Mouse (Mus musculus) midbrain, embryonic 13.5 days (tissue): ENCODE data around the gene Olfr1352. TPM values are rescaled to one million over a fixed set of nuclear protein-coding genes. Genes with fewer than 3 reads are reported as not detected.
"Not testable (repeated sequence)": the region's sequence is repeated elsewhere in the genome, so short reads cannot be mapped to it uniquely, and the experiment has no call there.

ENCODE experiments used
- ATAC-seq: fragments of 200-750 bp; cut with Nextera tagmentation; 2 replicates; pipeline ENCODE4 v1.8.0; 2017; ENCODE audit warnings: mild to moderate bottlenecking, moderate TSS enrichment, moderate library complexity
- H3K27ac ChIP-seq: fragments of 300-500 bp; sonication (generic); 2 replicates; pipeline ENCODE4 v1.5.1; 2015; ENCODE audit warnings: inconsistent platforms, mild to moderate bottlenecking, moderate library complexity
- H3K27me3 ChIP-seq: fragments of 300-500 bp; sonication (generic); 2 replicates; pipeline ENCODE4 v1.6.1; 2015; ENCODE audit warnings: mild to moderate bottlenecking, inconsistent platforms
- H3K36me3 ChIP-seq: fragments of 300-500 bp; sonication (generic); 2 replicates; pipeline ENCODE4 v1.6.1; 2015; ENCODE audit warnings: mild to moderate bottlenecking, inconsistent platforms
- H3K4me1 ChIP-seq: fragments of 300-500 bp; sonication (generic); replicated peaks from 2 replicates; pipeline ENCODE4 v1.6.1; 2015; ENCODE audit warnings: inconsistent platforms
- H3K4me2 ChIP-seq: fragments of 300-500 bp; sonication (generic); replicated peaks from 2 replicates; pipeline ENCODE4 v1.6.1; 2015; ENCODE audit warnings: moderate library complexity, mild to moderate bottlenecking, inconsistent platforms
- H3K4me3 ChIP-seq: fragments of 300-500 bp; sonication (generic); replicated peaks from 2 replicates; pipeline ENCODE4 v1.5.1; 2015; ENCODE audit warnings: mild to moderate bottlenecking, inconsistent platforms
- H3K9ac ChIP-seq: fragments of 300-500 bp; sonication (generic); replicated peaks from 2 replicates; pipeline ENCODE4 v1.6.1; 2015; ENCODE audit warnings: mild to moderate bottlenecking, inconsistent platforms
- H3K9me3 ChIP-seq: fragments of 300-500 bp; sonication (generic); 2 replicates; pipeline ENCODE4 v1.6.1; 2016; ENCODE audit warnings: mild to moderate bottlenecking, inconsistent platforms
- WGBS: fragments of 180-500 bp; shearing (Covaris S2); methylation state at CpG from one replicate; pipeline ENCODE4 v1.1.7; 2015; 5-methylcytosine and 5-hydroxymethylcytosine counted together
- polyA plus RNA-seq: library from polyadenylated mRNA; unstranded; fragments of >200 nt; fragmentation: Nextera tagmentation; extraction: Ambion mirVana; gene quantifications from 2 replicates; pipeline ENCODE4 v1.2.1, GENCODE M21; 2015

The Olfr1352 gene
- polyA plus RNA-seq, result not detected in 2 replicates

- ATAC-seq, result no peak
- Histone ChIP-seq H3K9ac (no peak within 1 kb of the TSS), H3K36me3 (no peaks in the 10 kb centered on the region), H3K4me2 (no peak within 1 kb of the TSS), H3K27ac (no peak within 1 kb of the TSS), H3K27me3 (no peaks in the 10 kb centered on the region), H3K4me3 (no peak within 1 kb of the TSS), H3K4me1 (no peaks in the 10 kb centered on the region), H3K9me3 (no peaks in the 10 kb centered on the region)
Measured at GRCm38 (mm10) chr10:78980750-78981149, at the start of gene Olfr1352. TSS of gene Olfr1352 (plus strand) at chr10:78981050.

- H3K9ac ChIP-seq, ATAC-seq, H3K36me3 ChIP-seq, H3K4me2 ChIP-seq, H3K4me3 ChIP-seq, H3K27ac ChIP-seq, H3K9me3 ChIP-seq, H3K4me1 ChIP-seq, H3K27me3 ChIP-seq: not testable (repeated sequence)
- 90% methylated on average over 1 of the region's 1 CpGs for WGBS
Measured at GRCm38 (mm10) chr10:78950336-78950735, 30.5 kb upstream of the Olfr1352 start, which contains the start of gene Olfr8. TSS of gene Olfr8 (plus strand) at chr10:78950636.

- not testable (repeated sequence) for H3K4me2 ChIP-seq, H3K9ac ChIP-seq, ATAC-seq, H3K4me3 ChIP-seq, H3K27me3 ChIP-seq, H3K36me3 ChIP-seq, H3K27ac ChIP-seq, H3K9me3 ChIP-seq, H3K4me1 ChIP-seq
Measured at GRCm38 (mm10) chr10:78963009-78963408, 17.8 kb upstream of the Olfr1352 start, which contains the start of gene Olfr1353. TSS of gene Olfr1353 (plus strand) at chr10:78963309.

GRCm38 (mm10) chr10:79012172-79012571 is 31.3 kb downstream of the Olfr1352 start, which contains the start of gene Olfr1351:
TSS of gene Olfr1351 (plus strand) at chr10:79012472.
- no peak for ATAC-seq
- Histone ChIP-seq H3K4me2 (no peak within 1 kb of the TSS), H3K9ac (no peak within 1 kb of the TSS), H3K36me3 (no peaks in the 10 kb centered on the region), H3K9me3 (no peaks in the 10 kb centered on the region), H3K4me1 (no peaks in the 10 kb centered on the region), H3K27ac (no peak within 1 kb of the TSS), H3K4me3 (no peak within 1 kb of the TSS), H3K27me3 (no peaks in the 10 kb centered on the region)
- WGBS, result 70% methylated on average over 1 of the region's 1 CpGs

- H3K9me3 ChIP-seq, result peaks cover 5% of the 10 kb centered on the region; the same call in 1 of the 2 replicates
- no peaks in the 10 kb centered on the region for H3K27me3 ChIP-seq
- H3K9ac ChIP-seq, result no peak within 1 kb of the TSS
- H3K4me1 ChIP-seq, result no peaks in the 10 kb centered on the region
- no peak for ATAC-seq
- no peak within 1 kb of the TSS for H3K4me3 ChIP-seq
- no peak within 1 kb of the TSS for H3K4me2 ChIP-seq
- H3K27ac ChIP-seq, result no peak within 1 kb of the TSS
- H3K36me3 ChIP-seq, result no peaks in the 10 kb centered on the region
Measured at GRCm38 (mm10) chr10:79028441-79028840, 47.6 kb downstream of the Olfr1352 start, which contains the start of gene Olfr57. TSS of gene Olfr57 (plus strand) at chr10:79028741.

Other genes with a start within 250 kb of the Olfr1352 start
- gene Ccdc105, start 228.0 kb upstream of the Olfr1352 start, polyA plus RNA-seq, result 0.19 and 0.41 TPM in 2 replicates
- 5.0 and 5.3 TPM in 2 replicates for gene Slc1a6, start 200.6 kb upstream of the Olfr1352 start, polyA plus RNA-seq
- not detected in 2 replicates for gene Olfr1356, start 128.9 kb upstream of the Olfr1352 start, polyA plus RNA-seq
- not detected in 2 replicates for gene Olfr1355, start 105.5 kb upstream of the Olfr1352 start, polyA plus RNA-seq
- not detected in 2 replicates for gene Olfr1354, start 67.9 kb upstream of the Olfr1352 start, polyA plus RNA-seq
- gene Olfr8, start 30.4 kb upstream of the Olfr1352 start, polyA plus RNA-seq, result not detected in 2 replicates
- gene Olfr1353, start 17.7 kb upstream of the Olfr1352 start, polyA plus RNA-seq, result not detected in 2 replicates
- gene Olfr1351, start 31.4 kb downstream of the Olfr1352 start, polyA plus RNA-seq, result not detected in 2 replicates
- gene Olfr57, start 47.7 kb downstream of the Olfr1352 start, polyA plus RNA-seq, result 0.28 and 0.57 TPM in 2 replicates
- gene 2610008E11Rik, start 116.5 kb downstream of the Olfr1352 start, polyA plus RNA-seq, result 59.1 and 63.2 TPM in 2 replicates
- not detected in 2 replicates for gene Vmn2r80, start 167.7 kb downstream of the Olfr1352 start, polyA plus RNA-seq